Mouse (Mus musculus): Measurements from ENCODE around the gene Cep164. TPM values are rescaled to one million over a fixed set of nuclear protein-coding genes. Genes with fewer than 3 reads are reported as not detected.

Gene Cep164
- polyA plus RNA-seq (2016; fragmentation: Nextera tagmentation; extraction: Ambion mirVana): 22.8 and 24.4 TPM in 2 replicates

- DNase-seq (ENCODE audit: low spot score): peak; percentile 91
- H3K4me1 ChIP-seq: peaks cover 21% of the 10 kb centered on the region
- WGBS: under 1% methylated on average over 31 of the region's 31 CpGs
Measured at GRCm38 (mm10) chr9:45828291-45828963, at the start of gene Cep164. Gene Cep164 (minus strand): TSS chr9:45828691.

GRCm38 (mm10) chr9:45877928-45878327 lies 49.4 kb upstream of the Cep164 start:
- H3K4me3 ChIP-seq: no peak overlapping the region
- 86% methylated on average over 2 of the region's 2 CpGs for whole genome bisulfite sequencing
- H3K9me3 ChIP-seq: no peaks in the 10 kb centered on the region
- no peaks in the 10 kb centered on the region for H3K27me3 ChIP-seq (replicated peaks; ENCODE audit: low read depth, poor library complexity, severe bottlenecking)
- DNase-seq (ENCODE audit: low spot score): no peak
- no peak overlapping the region for H3K27ac ChIP-seq (replicated peaks)
- peaks cover 86% of the 10 kb centered on the region for H3K36me3 ChIP-seq (replicated peaks)
- no peaks in the 10 kb centered on the region for H3K4me1 ChIP-seq

More at GRCm38 (mm10) chr9:45828291-45828963, at the start of gene Cep164:
- Histone ChIP-seq H3K4me3 (peak within 1 kb of the TSS; percentile 65), H3K27ac (replicated peaks) (peak within 1 kb of the TSS; percentile 82), H3K9me3 (peaks cover 4% of the 10 kb centered on the region; the same call in 1 of the 2 replicates), H3K36me3 (replicated peaks) (peaks cover 4% of the 10 kb centered on the region), H3K27me3 (replicated peaks; ENCODE audit: low read depth, poor library complexity, severe bottlenecking) (no peaks in the 10 kb centered on the region)

- Histone ChIP-seq H3K27me3 (replicated peaks; ENCODE audit: low read depth, poor library complexity, severe bottlenecking) (no peaks in the 10 kb centered on the region), H3K27ac (replicated peaks) (no peak overlapping the region), H3K36me3 (replicated peaks) (peaks cover 98% of the 10 kb centered on the region), H3K4me1 (no peaks in the 10 kb centered on the region), H3K4me3 (no peak overlapping the region), H3K9me3 (no peaks in the 10 kb centered on the region)
- DNase-seq (ENCODE audit: low spot score): no peak
- 93% methylated on average over 3 of the region's 3 CpGs for WGBS
Measured at GRCm38 (mm10) chr9:45870265-45870664, 41.8 kb upstream of the Cep164 start.

GRCm38 (mm10) chr9:45869181-45869580 lies 40.7 kb upstream of the Cep164 start:
- H3K27me3 ChIP-seq (replicated peaks; ENCODE audit: low read depth, poor library complexity, severe bottlenecking): no peaks in the 10 kb centered on the region
- H3K4me3 ChIP-seq: no peak overlapping the region
- no peaks in the 10 kb centered on the region for H3K9me3 ChIP-seq
- DNase-seq (ENCODE audit: low spot score): no peak
- no peak overlapping the region for H3K27ac ChIP-seq (replicated peaks)
- no peaks in the 10 kb centered on the region for H3K4me1 ChIP-seq
- 93% methylated on average over 3 of the region's 3 CpGs for WGBS
- peaks cover 99% of the 10 kb centered on the region for H3K36me3 ChIP-seq (replicated peaks)

GRCm38 (mm10) chr9:45861813-45862212 lies 33.3 kb upstream of the Cep164 start:
- H3K36me3 ChIP-seq (replicated peaks): peaks cover 98% of the 10 kb centered on the region
- no peaks in the 10 kb centered on the region for H3K4me1 ChIP-seq
- no peak for DNase-seq (ENCODE audit: low spot score)
- H3K4me3 ChIP-seq: no peak overlapping the region
- 91% methylated on average over 7 of the region's 7 CpGs for WGBS
- no peak overlapping the region for H3K27ac ChIP-seq (replicated peaks)
- H3K9me3 ChIP-seq: no peaks in the 10 kb centered on the region
- H3K27me3 ChIP-seq (replicated peaks; ENCODE audit: low read depth, poor library complexity, severe bottlenecking): no peaks in the 10 kb centered on the region

- Histone ChIP-seq H3K4me1 (no peaks in the 10 kb centered on the region), H3K27me3 (replicated peaks; ENCODE audit: low read depth, poor library complexity, severe bottlenecking) (no peaks in the 10 kb centered on the region), H3K36me3 (replicated peaks) (peaks cover 98% of the 10 kb centered on the region), H3K27ac (replicated peaks) (no peak overlapping the region), H3K4me3 (no peak overlapping the region), H3K9me3 (no peaks in the 10 kb centered on the region)
- WGBS: 92% methylated on average over 10 of the region's 10 CpGs
- DNase-seq (ENCODE audit: low spot score): no peak
Measured at GRCm38 (mm10) chr9:45859364-45859763, 30.9 kb upstream of the Cep164 start.

- DNase-seq (ENCODE audit: low spot score): no peak
- Histone ChIP-seq H3K36me3 (replicated peaks) (peaks cover 63% of the 10 kb centered on the region), H3K9me3 (no peaks in the 10 kb centered on the region), H3K27ac (replicated peaks) (no peak overlapping the region), H3K4me3 (no peak overlapping the region), H3K4me1 (0 out of 2 replicates have a peak, but pooled peaks cover 3% of the 10 kb centered on the region), H3K27me3 (replicated peaks; ENCODE audit: low read depth, poor library complexity, severe bottlenecking) (no peaks in the 10 kb centered on the region)
- WGBS: 56% methylated on average over 1 of the region's 1 CpGs
Measured at GRCm38 (mm10) chr9:45854136-45854535, 25.6 kb upstream of the Cep164 start.

- WGBS: 91% methylated on average over 2 of the region's 2 CpGs
- H3K4me3 ChIP-seq: no peak overlapping the region
- no peaks in the 10 kb centered on the region for H3K27me3 ChIP-seq (replicated peaks; ENCODE audit: low read depth, poor library complexity, severe bottlenecking)
- no peak overlapping the region for H3K27ac ChIP-seq (replicated peaks)
- H3K4me1 ChIP-seq: 0 out of 2 replicates have a peak, but pooled peaks cover 3% of the 10 kb centered on the region
- peaks cover 59% of the 10 kb centered on the region for H3K36me3 ChIP-seq (replicated peaks)
- no peak for DNase-seq (ENCODE audit: low spot score)
- no peaks in the 10 kb centered on the region for H3K9me3 ChIP-seq
Measured at GRCm38 (mm10) chr9:45853695-45854094, 25.2 kb upstream of the Cep164 start.

GRCm38 (mm10) chr9:45851776-45852175 lies 23.3 kb upstream of the Cep164 start:
- H3K9me3 ChIP-seq: no peaks in the 10 kb centered on the region
- H3K36me3 ChIP-seq (replicated peaks): peaks cover 40% of the 10 kb centered on the region
- H3K4me3 ChIP-seq: no peak overlapping the region
- no peaks in the 10 kb centered on the region for H3K27me3 ChIP-seq (replicated peaks; ENCODE audit: low read depth, poor library complexity, severe bottlenecking)
- H3K4me1 ChIP-seq: 0 out of 2 replicates have a peak, but pooled peaks cover 6% of the 10 kb centered on the region
- H3K27ac ChIP-seq (replicated peaks): no peak overlapping the region
- no peak for DNase-seq (ENCODE audit: low spot score)
- WGBS: 93% methylated on average over 2 of the region's 2 CpGs

- no peak for DNase-seq (ENCODE audit: low spot score)
- WGBS: 77% methylated on average over 5 of the region's 5 CpGs
- H3K27ac ChIP-seq (replicated peaks): no peak overlapping the region
- no peaks in the 10 kb centered on the region for H3K27me3 ChIP-seq (replicated peaks; ENCODE audit: low read depth, poor library complexity, severe bottlenecking)
- no peaks in the 10 kb centered on the region for H3K9me3 ChIP-seq
- no peak overlapping the region for H3K4me3 ChIP-seq
- peaks cover 35% of the 10 kb centered on the region for H3K36me3 ChIP-seq (replicated peaks)
- H3K4me1 ChIP-seq: 0 out of 2 replicates have a peak, but pooled peaks cover 6% of the 10 kb centered on the region
Measured at GRCm38 (mm10) chr9:45851330-45851729, 22.8 kb upstream of the Cep164 start.

- DNase-seq (ENCODE audit: low spot score): no peak
- Histone ChIP-seq H3K4me1 (0 out of 2 replicates have a peak, but pooled peaks cover 6% of the 10 kb centered on the region), H3K36me3 (replicated peaks) (peaks cover 28% of the 10 kb centered on the region), H3K27me3 (replicated peaks; ENCODE audit: low read depth, poor library complexity, severe bottlenecking) (no peaks in the 10 kb centered on the region), H3K9me3 (no peaks in the 10 kb centered on the region), H3K27ac (replicated peaks) (no peak overlapping the region), H3K4me3 (no peak overlapping the region)
- WGBS: 86% methylated on average over 8 of the region's 8 CpGs
Measured at GRCm38 (mm10) chr9:45850528-45851155, 22.2 kb upstream of the Cep164 start.

GRCm38 (mm10) chr9:45849528-45850408 lies 21.3 kb upstream of the Cep164 start:
- no peak for DNase-seq (ENCODE audit: low spot score)
- Histone ChIP-seq H3K9me3 (no peaks in the 10 kb centered on the region), H3K36me3 (replicated peaks) (peaks cover 20% of the 10 kb centered on the region), H3K4me3 (no peak overlapping the region), H3K27ac (replicated peaks) (no peak overlapping the region; the same call in 1 of the 2 replicates), H3K27me3 (replicated peaks; ENCODE audit: low read depth, poor library complexity, severe bottlenecking) (no peaks in the 10 kb centered on the region), H3K4me1 (0 out of 2 replicates have a peak, but pooled peaks cover 6% of the 10 kb centered on the region)
- 78% methylated on average over 9 of the region's 9 CpGs for WGBS

Measured in embryonic facial prominence, embryonic 10.5 days (tissue).